Mouse (Mus musculus): Measurements from ENCODE around the gene Cchcr1. TPM values are rescaled to one million over a fixed set of nuclear protein-coding genes. Genes with fewer than 3 reads are reported as not detected.

Cchcr1 gene
- total RNA-seq, 2 experiments from 2014 or later: 6.4 to 7.4 TPM

GRCm38 (mm10) chr17:35549437-35550142, 32.7 kb downstream of the Cchcr1 start:
- DNase-seq (ENCODE audit: extremely low spot score in 1 of 2, low spot score in 2 of 2): peak; percentile 59 to 89

GRCm38 (mm10) chr17:35550143-35550494, 33.2 kb downstream of the Cchcr1 start:
- intact Hi-C loops (cut with DNase I): no loop called here

More at GRCm38 (mm10) chr17:35549437-35550142, 32.7 kb downstream of the Cchcr1 start:
- intact Hi-C loops (cut with DNase I): no loop called here

GRCm38 (mm10) chr17:35550871-35551270, 34.0 kb downstream of the Cchcr1 start:
- intact Hi-C loops (cut with DNase I): no loop called here
- DNase-seq (ENCODE audit: extremely low spot score in 1 of 2, low spot score in 2 of 2): no peak

More at GRCm38 (mm10) chr17:35550143-35550494, 33.2 kb downstream of the Cchcr1 start:
- DNase-seq (ENCODE audit: extremely low spot score in 1 of 2, low spot score in 2 of 2): no peak

GRCm38 (mm10) chr17:35551881-35552414, 35.0 kb downstream of the Cchcr1 start, which contains the start of gene Cdsn:
TSS of gene Cdsn (plus strand) at chr17:35552128.
- no peak for DNase-seq (ENCODE audit: extremely low spot score in 1 of 2, low spot score in 2 of 2)
- intact Hi-C loops (cut with DNase I): no loop called here

- intact Hi-C loops (cut with DNase I): no loop called here
- DNase-seq (ENCODE audit: extremely low spot score in 1 of 2, low spot score in 2 of 2): no peak
Observed at GRCm38 (mm10) chr17:35554321-35554720, 37.4 kb downstream of the Cchcr1 start.

GRCm38 (mm10) chr17:35554761-35555397, 38.0 kb downstream of the Cchcr1 start:
- intact Hi-C loops (cut with DNase I): no loop called here
- DNase-seq (ENCODE audit: extremely low spot score in 1 of 2, low spot score in 2 of 2): no peak

- DNase-seq (ENCODE audit: extremely low spot score in 1 of 2, low spot score in 2 of 2): no peak
- intact Hi-C loops (cut with DNase I): no loop called here
Observed at GRCm38 (mm10) chr17:35556186-35556765, 39.4 kb downstream of the Cchcr1 start.

GRCm38 (mm10) chr17:35556812-35557211, 39.9 kb downstream of the Cchcr1 start:
- intact Hi-C loops (cut with DNase I): no loop called here

GRCm38 (mm10) chr17:35557351-35557750, 40.5 kb downstream of the Cchcr1 start:
- DNase-seq (ENCODE audit: extremely low spot score in 1 of 2, low spot score in 2 of 2): no peak
- intact Hi-C loops (cut with DNase I): no loop called here

More at GRCm38 (mm10) chr17:35556812-35557211, 39.9 kb downstream of the Cchcr1 start:
- peak in 1 of 2 experiments; percentile 68 for DNase-seq (ENCODE audit: extremely low spot score in 1 of 2, low spot score in 2 of 2)

- DNase-seq (ENCODE audit: extremely low spot score in 1 of 2, low spot score in 2 of 2): no peak
- intact Hi-C loops (cut with DNase I): no loop called here
Observed at GRCm38 (mm10) chr17:35558216-35558615, 41.3 kb downstream of the Cchcr1 start.

GRCm38 (mm10) chr17:35567150-35567549, 50.2 kb downstream of the Cchcr1 start, which contains the start of gene 2300002M23Rik:
TSS of gene 2300002M23Rik (plus strand) at chr17:35567450.
- intact Hi-C loops (cut with DNase I): no loop called here
- DNase-seq (ENCODE audit: extremely low spot score in 1 of 2, low spot score in 2 of 2): no peak

- intact Hi-C loops (cut with DNase I): no loop called here
- DNase-seq (ENCODE audit: extremely low spot score in 1 of 2, low spot score in 2 of 2): no peak
Observed at GRCm38 (mm10) chr17:35567767-35568166, 50.9 kb downstream of the Cchcr1 start.

GRCm38 (mm10) chr17:35569091-35569944, 52.4 kb downstream of the Cchcr1 start:
- intact Hi-C loops (cut with DNase I): no loop called here
- DNase-seq (ENCODE audit: extremely low spot score in 1 of 2, low spot score in 2 of 2): no peak

- DNase-seq (ENCODE audit: extremely low spot score in 1 of 2, low spot score in 2 of 2): no peak
- intact Hi-C loops (cut with DNase I): no loop called here
Observed at GRCm38 (mm10) chr17:35570836-35571235, 53.9 kb downstream of the Cchcr1 start.

- no peak for DNase-seq (ENCODE audit: extremely low spot score in 1 of 2, low spot score in 2 of 2)
- intact Hi-C loops (cut with DNase I): no loop called here
Observed at GRCm38 (mm10) chr17:35571477-35571876, 54.6 kb downstream of the Cchcr1 start.

GRCm38 (mm10) chr17:35578211-35578610, 61.3 kb downstream of the Cchcr1 start:
- peak; percentile 49 to 82 for DNase-seq (ENCODE audit: extremely low spot score in 1 of 2, low spot score in 2 of 2)
- intact Hi-C loops (cut with DNase I): no loop called here
